Mouse (Mus musculus) urinary bladder, postnatal 25 days (tissue): Measurements from ENCODE around the gene Itga5.
A peak's percentile ranks its signal among the peaks of the same experiment; 100 is the strongest.

Experiments used
- DNase-seq: peaks from one replicate; pipeline ENCODE4 v3.0.0; 2022; ENCODE audit warnings: low spot score

The Itga5 gene

GRCm38 (mm10) chr15:103339961-103340337, 26.6 kb downstream of the Itga5 start, which contains the start of gene Zfp385a:
Gene Zfp385a (minus strand): TSS chr15:103340093.
- peak; percentile 52 for DNase-seq

GRCm38 (mm10) chr15:103339166-103339960, 27.2 kb downstream of the Itga5 start:
- no peak for DNase-seq

GRCm38 (mm10) chr15:103338829-103339165, 27.8 kb downstream of the Itga5 start:
- no peak for DNase-seq

- no peak for DNase-seq
Observed at GRCm38 (mm10) chr15:103336996-103337667, 29.4 kb downstream of the Itga5 start.

- DNase-seq = no peak
Observed at GRCm38 (mm10) chr15:103335488-103336235, 30.9 kb downstream of the Itga5 start.

- DNase-seq = no peak
Observed at GRCm38 (mm10) chr15:103335040-103335439, 31.5 kb downstream of the Itga5 start.

- DNase-seq = no peak
Observed at GRCm38 (mm10) chr15:103334194-103334593, 32.4 kb downstream of the Itga5 start.

- no peak for DNase-seq
Observed at GRCm38 (mm10) chr15:103333738-103334137, 32.8 kb downstream of the Itga5 start.

GRCm38 (mm10) chr15:103333081-103333615, 33.4 kb downstream of the Itga5 start:
- no peak for DNase-seq

- DNase-seq = peak; percentile 89
Observed at GRCm38 (mm10) chr15:103323455-103324247, 42.9 kb downstream of the Itga5 start.

GRCm38 (mm10) chr15:103323070-103323454, 43.5 kb downstream of the Itga5 start:
- DNase-seq = peak; percentile 55

- no peak for DNase-seq
Observed at GRCm38 (mm10) chr15:103322396-103322795, 44.2 kb downstream of the Itga5 start.

- no peak for DNase-seq
Observed at GRCm38 (mm10) chr15:103321076-103321475, 45.5 kb downstream of the Itga5 start.

- DNase-seq = no peak
Observed at GRCm38 (mm10) chr15:103318201-103318816, 48.3 kb downstream of the Itga5 start.

GRCm38 (mm10) chr15:103317731-103318130, 48.8 kb downstream of the Itga5 start:
- no peak for DNase-seq

GRCm38 (mm10) chr15:103317120-103317519, 49.4 kb downstream of the Itga5 start:
- no peak for DNase-seq

GRCm38 (mm10) chr15:103315979-103316776, 50.4 kb downstream of the Itga5 start:
- DNase-seq = no peak

- peak; percentile 76 for DNase-seq
Observed at GRCm38 (mm10) chr15:103315011-103315502, 51.5 kb downstream of the Itga5 start.

GRCm38 (mm10) chr15:103314181-103314580, 52.4 kb downstream of the Itga5 start:
- no peak for DNase-seq

- no peak for DNase-seq
Observed at GRCm38 (mm10) chr15:103313495-103314095, 53.0 kb downstream of the Itga5 start.
